Mouse (Mus musculus): Measurements from ENCODE around the gene Spatc1l. TPM values are rescaled to one million over a fixed set of nuclear protein-coding genes. Genes with fewer than 3 reads are reported as not detected.

Spatc1l gene
- total RNA-seq, 2 experiments from 2014 or later = not detected

- no peak for DNase-seq
Measured at GRCm38 (mm10) chr10:76596338-76596737, 34.3 kb downstream of the Spatc1l start.

GRCm38 (mm10) chr10:76602690-76603089 is 40.6 kb downstream of the Spatc1l start:
- DNase-seq = no peak

- no peak for DNase-seq
Measured at GRCm38 (mm10) chr10:76612473-76612872, 50.4 kb downstream of the Spatc1l start.

Other genes starting within 250 kb of the Spatc1l start
- 10 to 100 TPM; 30.8 to 39.4 TPM for gene Dip2a, start 217.0 kb upstream of the Spatc1l start, total RNA-seq (2021)
- 1 to 10 TPM in 1 of 2 experiments, not detected in 1; 3.4 TPM for gene AC141477.1, start 121.8 kb upstream of the Spatc1l start, total RNA-seq (2021)
- gene Pcnt, start 119.5 kb upstream of the Spatc1l start, total RNA-seq (2021) = 10 to 100 TPM; 14.5 to 21.6 TPM
- gene 2610028H24Rik, start 113.2 kb upstream of the Spatc1l start, total RNA-seq (2021) = not detected
- 10 to 100 TPM; 24.8 to 33.0 TPM for gene Mcm3ap, start 93.3 kb upstream of the Spatc1l start, total RNA-seq (2021)
- 1 to 10 TPM; 3.0 to 3.7 TPM for gene Ybey, start 93.2 kb upstream of the Spatc1l start, total RNA-seq (2021)
- gene Lss, start 30.7 kb upstream of the Spatc1l start, total RNA-seq (2021) = 10 to 100 TPM; 21.4 to 24.2 TPM
- gene Ftcd, start 13.4 kb downstream of the Spatc1l start, total RNA-seq (2021) = 10 to 100 TPM; 14.5 to 31.2 TPM
- gene Col6a2, start 61.4 kb downstream of the Spatc1l start, total RNA-seq (2021) = 100 to 1,000 TPM; 136 to 144 TPM
- 100 to 1,000 TPM; 228 to 231 TPM for gene Col6a1, start 163.9 kb downstream of the Spatc1l start, total RNA-seq (2021)

All from adrenal gland, postnatal 10 days (tissue).